ENCODE assay signal across 20 mouse cellular contexts in genomic region chrX:59243176-59243575, GRCm38 (mm10).
A peak's percentile ranks its signal among the peaks of the same experiment; 100 is the strongest.
DNase-seq lines count a peak whose midpoint lies in the region; ATAC-seq and TF ChIP-seq lines count a peak whose summit lies in the region.
"Had no signal": no experiment of that assay in that cellular context is flagged by ENCODE, and none has a peak within 500 bp of the region (broad histone marks: within the 10 kb centered on the region; RNA-seq: fewer than 3 reads in every experiment).

No protein-coding gene starts in this region.

- H3K9me3 ChIP-seq in heart, embryonic 14.5 days (ENCODE audit: control insufficient read depth, low read length): no peaks in the 10 kb centered on the region
- H3K9me3 ChIP-seq in heart, postnatal 0 days (replicated peaks; ENCODE audit: control insufficient read depth, low read length): no peaks in the 10 kb centered on the region
- H3K9me3 ChIP-seq: embryonic facial prominence, embryonic 13.5 days; forebrain, embryonic 12.5 days; hindbrain, embryonic 12.5 days had no signal

- no peaks in the 10 kb centered on the region for H3K27me3 ChIP-seq in heart, embryonic 14.5 days (ENCODE audit: control insufficient read depth, insufficient read depth, low read length)
- H3K27me3 ChIP-seq in heart, postnatal 0 days (ENCODE audit: control insufficient read depth, insufficient read depth, low read length): no peaks in the 10 kb centered on the region
- H3K27me3 ChIP-seq: embryonic facial prominence, embryonic 13.5 days; forebrain, embryonic 12.5 days; hindbrain, embryonic 12.5 days had no signal

- H3K4me2 ChIP-seq in heart, embryonic 14.5 days (ENCODE audit: low read length): no peak overlapping the region
- H3K4me2 ChIP-seq in heart, postnatal 0 days (ENCODE audit: low read depth, low read length): no peak overlapping the region
- H3K4me2 ChIP-seq: embryonic facial prominence, embryonic 13.5 days; forebrain, embryonic 12.5 days; hindbrain, embryonic 12.5 days had no signal

- peak; percentile 77 for TF ChIP-seq EP300 in heart, postnatal 0 days (IDR thresholded peaks at IDR 0.05; ENCODE audit: low read depth)

- intact Hi-C loops in heart, postnatal 25 days (cut with DNase I): no loop called here

- peak overlapping the region; percentile 29 to 61; a peak in 3 of 4 replicates for H3K27ac ChIP-seq in heart, embryonic 14.5 days (replicated peaks in 1 of 2; ENCODE audit: control insufficient read depth in 1 of 2, insufficient read depth in 1 of 2, low read depth in 2 of 2, low read length in 2 of 2)
- peak overlapping the region; percentile 76 for H3K27ac ChIP-seq in heart, postnatal 0 days (ENCODE audit: low read depth)
- H3K27ac ChIP-seq: embryonic facial prominence, embryonic 13.5 days; forebrain, embryonic 12.5 days; hindbrain, embryonic 12.5 days had no signal

- no peak overlapping the region for H3K9ac ChIP-seq in heart, embryonic 14.5 days (ENCODE audit: low read length)
- H3K9ac ChIP-seq in heart, postnatal 0 days (replicated peaks; ENCODE audit: low read depth, low read length): no peak overlapping the region
- H3K9ac ChIP-seq: embryonic facial prominence, embryonic 13.5 days; forebrain, embryonic 12.5 days; hindbrain, embryonic 12.5 days had no signal

- H3K36me3 ChIP-seq in heart, embryonic 14.5 days (ENCODE audit: control insufficient read depth, insufficient read depth, low read length): no peaks in the 10 kb centered on the region
- H3K36me3 ChIP-seq in heart, postnatal 0 days (replicated peaks; ENCODE audit: control insufficient read depth, insufficient read depth, low read length): no peaks in the 10 kb centered on the region
- H3K36me3 ChIP-seq: embryonic facial prominence, embryonic 13.5 days; forebrain, embryonic 12.5 days; hindbrain, embryonic 12.5 days had no signal

- no peaks in the 10 kb centered on the region for H3K4me1 ChIP-seq in heart, embryonic 14.5 days (ENCODE audit: control insufficient read depth in 2 of 2, insufficient read depth in 2 of 2, low read length in 2 of 2)
- H3K4me1 ChIP-seq in heart, postnatal 0 days (ENCODE audit: control insufficient read depth, insufficient read depth): no peaks in the 10 kb centered on the region
- H3K4me1 ChIP-seq: embryonic facial prominence, embryonic 13.5 days; forebrain, embryonic 12.5 days; hindbrain, embryonic 12.5 days had no signal

- no peak for TF ChIP-seq CTCF in heart, postnatal 0 days (IDR thresholded peaks at IDR 0.05; ENCODE audit: low read depth)

- WGBS in heart, embryonic 14.5 days: 43% methylated on average over 3 of the region's 3 CpGs
- 31% methylated on average over 3 of the region's 3 CpGs for WGBS in heart, postnatal 0 days

- peak; percentile 43; the same call in 1 of the 2 replicates for ATAC-seq in heart, embryonic 14.5 days (ENCODE audit: insufficient number of reproducible peaks, insufficient read depth, low FRiP score, low read depth)
- peak; percentile 88 for ATAC-seq in heart, postnatal 0 days (ENCODE audit: insufficient read depth, low read depth)
- ATAC-seq: forebrain, embryonic 16.5 days; hindbrain, embryonic 16.5 days; inflammation-experienced regulatory T-cells, adult 6 months; intestine, postnatal 0 days had no signal

- no peak overlapping the region for H3K4me3 ChIP-seq in heart, embryonic 14.5 days (ENCODE audit: control insufficient read depth in 1 of 2, insufficient read depth in 1 of 2, low read depth in 1 of 2, low read length in 2 of 2)
- H3K4me3 ChIP-seq in heart, postnatal 0 days (ENCODE audit: low read depth, low read length): no peak overlapping the region
- H3K4me3 ChIP-seq: embryonic facial prominence, embryonic 13.5 days; forebrain, embryonic 12.5 days; hindbrain, embryonic 12.5 days had no signal

- peak; percentile 9 for DNase-seq in heart, adult 8-10 months (ENCODE audit: low spot score)
- no peak for DNase-seq in heart, postnatal 25 days (ENCODE audit: low spot score)
- DNase-seq in heart, postnatal 0 days (ENCODE audit: low spot score): peak; percentile 39
- DNase-seq in gastrocnemius, adult 8-10 months (ENCODE audit: low spot score in 2 of 2): no peak
- no peak for DNase-seq in testis, postnatal 10 days (ENCODE audit: low spot score)
- DNase-seq: adrenal gland, adult 2 months; adrenal gland, postnatal 25 days; cerebellum, adult 18-20 months; cerebellum, adult 9-11 months; cerebellum, postnatal 36 days; gastrocnemius, postnatal 25 days; kidney, adult 9 months had no signal

Comparison
In these comparisons a context has a peak if more than half of its experiments do, and no peak if none do; other contexts are left out.
1. DNase-seq: peak in heart, adult 8-10 months (single experiment) and heart, postnatal 0 days (single experiment); none in heart, postnatal 25 days (single experiment), gastrocnemius, adult 8-10 months (0 of 2) and testis, postnatal 10 days (single experiment).